Mouse (Mus musculus): Measurements from ENCODE around the gene Ice2. TPM values are rescaled to one million over a fixed set of nuclear protein-coding genes. Genes with fewer than 3 reads are reported as not detected.

Gene Ice2
- polyA plus RNA-seq, 1 experiment from 2014 or later: 5.1 TPM

DNA sequence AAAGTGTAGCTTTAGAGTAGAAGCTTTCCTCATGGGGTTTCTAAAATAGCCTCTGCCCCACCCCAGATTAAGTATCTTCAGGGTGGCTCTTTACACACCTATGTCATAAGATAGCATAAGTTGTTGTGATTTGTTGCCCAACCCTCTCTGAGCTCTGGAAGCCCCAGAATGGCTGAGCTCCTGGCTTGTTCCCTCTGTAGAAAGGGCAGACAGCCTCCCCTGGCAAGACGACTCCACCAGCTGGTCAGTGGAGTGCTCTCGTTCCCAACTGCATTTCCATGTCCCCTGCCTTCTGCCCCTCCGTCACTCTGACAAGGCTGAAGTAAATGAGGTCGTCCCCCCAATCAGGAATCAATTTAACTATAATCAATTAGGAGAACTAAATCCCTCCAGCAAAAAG is 34.9 kb upstream of the Ice2 start:
- 67% methylated on average over 4 of the region's 4 CpGs for WGBS (ENCODE audit: insufficient replicate concordance)
- TF ChIP-seq CTCF (IDR thresholded peaks at IDR 0.05; ENCODE audit: low read depth): no peak
- no peak for TF ChIP-seq EP300 (IDR thresholded peaks at IDR 0.05; ENCODE audit: low read depth)
- ATAC-seq: no peak
- no peak for DNase-seq
- no peak overlapping the region for H3K9ac ChIP-seq (replicated peaks)
- H3K27ac ChIP-seq (ENCODE audit: low read depth): no peak overlapping the region
- H3K36me3 ChIP-seq (replicated peaks; ENCODE audit: insufficient read depth, low read length): peaks cover 4% of the 10 kb centered on the region; the same call in 1 of the 2 replicates
- no peaks in the 10 kb centered on the region for H3K9me3 ChIP-seq (ENCODE audit: low read length)
- no peaks in the 10 kb centered on the region for H3K27me3 ChIP-seq (ENCODE audit: insufficient read depth, low read length)
- no peak overlapping the region for H3K4me3 ChIP-seq (ENCODE audit: low read depth, low read length)
- H3K4me2 ChIP-seq (ENCODE audit: low read depth, low read length): no peak overlapping the region
- H3K4me1 ChIP-seq (ENCODE audit: insufficient read depth): no peaks in the 10 kb centered on the region

DNA sequence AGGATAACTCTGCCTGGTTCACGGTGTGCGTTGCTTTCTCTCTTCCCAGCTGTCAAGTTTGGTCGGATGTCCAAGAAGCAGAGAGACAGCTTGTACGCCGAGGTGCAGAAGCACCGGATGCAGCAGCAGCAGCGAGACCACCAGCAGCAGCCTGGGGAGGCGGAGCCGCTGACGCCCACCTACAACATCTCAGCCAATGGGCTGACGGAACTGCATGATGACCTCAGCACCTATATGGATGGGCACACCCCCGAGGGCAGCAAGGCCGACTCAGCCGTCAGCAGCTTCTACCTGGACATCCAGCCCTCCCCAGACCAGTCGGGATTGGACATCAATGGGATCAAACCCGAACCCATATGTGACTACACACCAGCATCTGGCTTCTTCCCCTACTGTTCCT is 33.6 kb upstream of the Ice2 start:
- no peak for TF ChIP-seq EP300 (IDR thresholded peaks at IDR 0.05; ENCODE audit: low read depth)
- no peak for TF ChIP-seq CTCF (IDR thresholded peaks at IDR 0.05; ENCODE audit: low read depth)
- ATAC-seq: no peak
- Histone ChIP-seq H3K27ac (ENCODE audit: low read depth) (no peak overlapping the region), H3K4me3 (ENCODE audit: low read depth, low read length) (no peak overlapping the region), H3K27me3 (ENCODE audit: insufficient read depth, low read length) (no peaks in the 10 kb centered on the region), H3K9ac (replicated peaks) (no peak overlapping the region), H3K4me2 (ENCODE audit: low read depth, low read length) (no peak overlapping the region), H3K9me3 (ENCODE audit: low read length) (no peaks in the 10 kb centered on the region), H3K36me3 (replicated peaks; ENCODE audit: insufficient read depth, low read length) (peaks cover 4% of the 10 kb centered on the region; the same call in 1 of the 2 replicates), H3K4me1 (ENCODE audit: insufficient read depth) (no peaks in the 10 kb centered on the region)
- WGBS (ENCODE audit: insufficient replicate concordance): 68% methylated on average over 16 of the region's 16 CpGs
- DNase-seq: no peak

DNA sequence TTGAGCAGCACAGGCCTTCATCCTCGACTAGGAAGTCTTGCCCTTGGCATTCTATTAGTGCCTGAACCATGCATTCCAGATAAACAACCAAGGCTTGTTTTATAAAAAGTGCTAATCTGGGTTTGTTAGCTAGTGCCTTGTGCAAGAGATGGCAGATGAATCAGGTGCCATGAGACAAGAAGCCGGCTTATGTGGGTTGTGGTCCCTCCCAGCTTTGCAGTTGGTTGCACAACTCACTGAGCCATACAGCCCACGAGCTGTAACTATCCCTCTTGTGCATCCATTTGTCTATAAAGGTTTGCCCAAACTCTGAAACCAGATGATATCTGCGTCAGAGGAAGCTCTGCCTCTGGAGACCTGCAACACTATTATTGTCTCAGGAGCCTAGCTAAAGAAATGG is 30.7 kb upstream of the Ice2 start:
- no peak for DNase-seq
- WGBS (ENCODE audit: insufficient replicate concordance): 52% methylated on average over 4 of the region's 4 CpGs
- TF ChIP-seq EP300 (IDR thresholded peaks at IDR 0.05; ENCODE audit: low read depth) (no peak), CTCF (IDR thresholded peaks at IDR 0.05; ENCODE audit: low read depth) (no peak)

DNA sequence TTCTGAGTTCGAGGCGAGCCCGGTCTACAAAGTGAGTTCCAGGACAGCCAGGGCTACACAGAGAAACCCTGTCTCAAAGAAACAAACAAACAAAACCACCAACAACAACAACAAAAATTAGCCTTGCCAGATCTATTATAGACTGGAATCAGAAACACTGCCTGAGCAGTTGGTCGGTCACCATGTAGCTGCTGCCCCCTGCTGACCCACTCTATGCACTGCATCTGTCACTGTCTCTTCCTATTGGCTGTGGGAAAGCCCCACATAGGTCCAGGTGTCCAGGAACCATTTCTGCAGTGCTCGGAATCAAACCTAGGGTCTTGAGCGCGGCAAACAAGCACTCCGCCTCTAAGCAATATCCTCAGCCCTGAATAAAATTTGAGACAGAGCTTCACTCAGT is 29.6 kb upstream of the Ice2 start:
- no peak overlapping the region for H3K4me2 ChIP-seq (ENCODE audit: low read depth, low read length)
- WGBS (ENCODE audit: insufficient replicate concordance): 66% methylated on average over 8 of the region's 8 CpGs
- H3K27me3 ChIP-seq (ENCODE audit: insufficient read depth, low read length): no peaks in the 10 kb centered on the region
- ATAC-seq (no peak), DNase-seq (peak; percentile 71)
- no peaks in the 10 kb centered on the region for H3K9me3 ChIP-seq (ENCODE audit: low read length)
- no peak for TF ChIP-seq EP300 (IDR thresholded peaks at IDR 0.05; ENCODE audit: low read depth)
- TF ChIP-seq CTCF (IDR thresholded peaks at IDR 0.05; ENCODE audit: low read depth): peak; percentile 81
- H3K9ac ChIP-seq (replicated peaks): no peak overlapping the region
- no peak overlapping the region for H3K4me3 ChIP-seq (ENCODE audit: low read depth, low read length)
- H3K27ac ChIP-seq (ENCODE audit: low read depth): no peak overlapping the region
- peaks cover 6% of the 10 kb centered on the region; the same call in 1 of the 2 replicates for H3K36me3 ChIP-seq (replicated peaks; ENCODE audit: insufficient read depth, low read length)
- H3K4me1 ChIP-seq (ENCODE audit: insufficient read depth): no peaks in the 10 kb centered on the region

More for the DNA sequence above, 30.7 kb upstream of the Ice2 start:
- H3K4me3 ChIP-seq (ENCODE audit: low read depth, low read length): no peak overlapping the region
- no peak for ATAC-seq
- no peak overlapping the region for H3K27ac ChIP-seq (ENCODE audit: low read depth)
- H3K36me3 ChIP-seq (replicated peaks; ENCODE audit: insufficient read depth, low read length): peaks cover 5% of the 10 kb centered on the region; the same call in 1 of the 2 replicates
- no peak overlapping the region for H3K9ac ChIP-seq (replicated peaks)
- no peaks in the 10 kb centered on the region for H3K4me1 ChIP-seq (ENCODE audit: insufficient read depth)
- no peaks in the 10 kb centered on the region for H3K27me3 ChIP-seq (ENCODE audit: insufficient read depth, low read length)
- no peak overlapping the region for H3K4me2 ChIP-seq (ENCODE audit: low read depth, low read length)
- no peaks in the 10 kb centered on the region for H3K9me3 ChIP-seq (ENCODE audit: low read length)

DNA sequence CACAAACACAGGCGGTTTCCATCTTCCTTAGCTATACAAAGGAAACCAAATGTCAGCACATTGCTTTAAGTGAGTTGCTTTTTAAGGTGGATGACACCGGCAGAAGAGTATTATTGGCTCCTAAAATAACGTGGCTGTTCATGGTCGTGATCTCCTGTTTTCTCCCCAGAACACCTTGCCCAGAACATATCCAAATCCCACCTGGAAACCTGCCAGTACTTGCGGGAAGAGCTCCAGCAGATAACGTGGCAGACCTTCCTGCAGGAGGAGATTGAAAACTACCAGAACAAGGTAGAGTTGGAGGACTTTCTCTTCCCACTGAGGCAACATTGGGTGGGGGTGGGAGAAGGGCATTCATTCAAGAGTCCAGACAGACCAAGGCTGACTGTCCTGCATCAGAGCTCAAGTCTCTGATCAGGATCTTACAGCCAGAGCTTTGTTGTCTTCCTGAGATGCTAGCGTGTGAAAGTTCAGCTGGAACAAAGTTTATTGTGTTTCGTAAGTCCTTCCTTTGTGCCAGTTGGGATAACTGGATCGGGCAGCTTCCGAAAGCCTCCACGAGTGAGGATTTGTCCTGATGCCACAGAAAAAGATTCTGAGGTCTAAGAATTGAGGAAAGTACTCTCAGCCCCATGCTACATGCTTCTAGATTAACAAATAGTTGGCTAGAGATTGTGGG is 26.5 kb upstream of the Ice2 start:
- no peak overlapping the region for H3K4me2 ChIP-seq (ENCODE audit: low read depth, low read length)
- H3K27me3 ChIP-seq (ENCODE audit: insufficient read depth, low read length): no peaks in the 10 kb centered on the region
- no peak overlapping the region for H3K9ac ChIP-seq (replicated peaks)
- H3K4me3 ChIP-seq (ENCODE audit: low read depth, low read length): no peak overlapping the region
- H3K27ac ChIP-seq (ENCODE audit: low read depth): no peak overlapping the region
- no peaks in the 10 kb centered on the region for H3K9me3 ChIP-seq (ENCODE audit: low read length)
- DNase-seq (no peak), ATAC-seq (no peak)
- no peak for TF ChIP-seq EP300 (IDR thresholded peaks at IDR 0.05; ENCODE audit: low read depth)
- TF ChIP-seq CTCF (IDR thresholded peaks at IDR 0.05; ENCODE audit: low read depth): no peak
- WGBS (ENCODE audit: insufficient replicate concordance): 69% methylated on average over 11 of the region's 11 CpGs
- no peaks in the 10 kb centered on the region for H3K4me1 ChIP-seq (ENCODE audit: insufficient read depth)
- H3K36me3 ChIP-seq (replicated peaks; ENCODE audit: insufficient read depth, low read length): peaks cover 25% of the 10 kb centered on the region

DNA sequence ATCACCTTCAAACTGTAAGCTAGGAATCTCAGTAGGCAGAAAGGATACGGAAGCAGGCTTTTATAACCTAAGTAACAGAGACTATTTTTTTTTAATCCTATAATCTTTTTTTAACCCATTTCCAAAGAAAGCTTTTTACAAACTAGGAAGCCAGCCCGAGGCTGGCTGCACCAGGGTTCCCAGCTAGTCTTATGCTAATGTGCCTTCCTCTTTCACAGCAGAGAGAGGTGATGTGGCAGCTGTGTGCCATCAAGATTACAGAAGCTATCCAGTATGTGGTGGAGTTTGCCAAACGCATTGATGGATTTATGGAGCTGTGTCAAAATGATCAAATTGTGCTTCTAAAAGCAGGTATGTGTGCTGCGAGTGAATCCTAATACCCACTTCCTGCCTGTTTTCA is 24.8 kb upstream of the Ice2 start:
- Histone ChIP-seq H3K4me3 (ENCODE audit: low read depth, low read length) (no peak overlapping the region), H3K27ac (ENCODE audit: low read depth) (no peak overlapping the region), H3K27me3 (ENCODE audit: insufficient read depth, low read length) (no peaks in the 10 kb centered on the region), H3K9me3 (ENCODE audit: low read length) (no peaks in the 10 kb centered on the region), H3K4me1 (ENCODE audit: insufficient read depth) (no peaks in the 10 kb centered on the region), H3K4me2 (ENCODE audit: low read depth, low read length) (no peak overlapping the region), H3K9ac (replicated peaks) (no peak overlapping the region), H3K36me3 (replicated peaks; ENCODE audit: insufficient read depth, low read length) (peaks cover 32% of the 10 kb centered on the region)
- ATAC-seq (no peak), DNase-seq (no peak)
- WGBS (ENCODE audit: insufficient replicate concordance): 48% methylated on average over 4 of the region's 4 CpGs
- TF ChIP-seq EP300 (IDR thresholded peaks at IDR 0.05; ENCODE audit: low read depth): no peak
- no peak for TF ChIP-seq CTCF (IDR thresholded peaks at IDR 0.05; ENCODE audit: low read depth)

All from liver, postnatal 0 days (tissue).